Mouse (Mus musculus) heart, embryonic 16.5 days (tissue): Measurements from ENCODE around the gene Cbr2. TPM values are rescaled to one million over a fixed set of nuclear protein-coding genes. Genes with fewer than 3 reads are reported as not detected.

Experiments
- ATAC-seq: fragments of 200-750 bp; cut with Nextera tagmentation; replicated peaks from 2 replicates; pipeline ENCODE4 v1.8.0; 2017; ENCODE audit warnings: moderate number of reproducible peaks; ENCODE audit not compliant: insufficient read depth, low FRiP score; ENCODE audit errors: extremely low read depth
- H3K27ac ChIP-seq: fragments of 300-500 bp; sonication (generic); 2 replicates; pipeline ENCODE4 v1.5.1; 2014; ENCODE audit warnings: mild to moderate bottlenecking, low read length, control low read depth, moderate library complexity
- H3K27me3 ChIP-seq: fragments of 300-500 bp; sonication (generic); 2 replicates; pipeline ENCODE4 v1.6.1; 2014; ENCODE audit warnings: low read length, mixed read lengths; ENCODE audit not compliant: control insufficient read depth, insufficient read depth
- H3K36me3 ChIP-seq: fragments of 300-500 bp; sonication (generic); 2 replicates; pipeline ENCODE4 v1.6.1; 2014; ENCODE audit not compliant: control insufficient read depth, insufficient read depth
- H3K4me1 ChIP-seq: fragments of 300-500 bp; sonication (generic); 2 replicates; pipeline ENCODE4 v1.6.1; 2014; ENCODE audit warnings: low read length, mixed read lengths; ENCODE audit not compliant: control insufficient read depth, insufficient read depth
- H3K4me2 ChIP-seq: fragments of 300-500 bp; sonication (generic); 2 replicates; pipeline ENCODE4 v1.6.1; 2014; ENCODE audit warnings: low read depth, mild to moderate bottlenecking, control low read depth, low read length
- H3K4me3 ChIP-seq: fragments of 300-500 bp; sonication (generic); 2 replicates; pipeline ENCODE4 v1.5.1; 2014; ENCODE audit warnings: mild to moderate bottlenecking, control low read depth, low read length
- H3K9ac ChIP-seq: fragments of 300-500 bp; sonication (generic); 2 replicates; pipeline ENCODE4 v1.6.1; 2014; ENCODE audit warnings: low read length, control low read depth
- H3K9me3 ChIP-seq: fragments of 300-500 bp; sonication (generic); replicated peaks from 2 replicates; pipeline ENCODE4 v1.6.1; 2016; ENCODE audit warnings: low read length; ENCODE audit not compliant: control insufficient read depth
- WGBS: fragments of 180-500 bp; shearing (Covaris S2); extraction: QIAGEN DNeasy Blood & Tissue Kit; methylation state at CpG from one replicate; pipeline ENCODE4 v1.1.7; 2014; 5-methylcytosine and 5-hydroxymethylcytosine counted together
- polyA plus RNA-seq: library from polyadenylated mRNA; unstranded; fragments of >200 nt; fragmentation: Nextera tagmentation; extraction: Ambion mirVana; gene quantifications from 2 replicates; pipeline ENCODE4 v1.2.1, GENCODE M21; 2015

The Cbr2 gene
- polyA plus RNA-seq, 1 experiment from 2014 or later: 59.4 TPM

GRCm38 (mm10) chr11:120727169-120727527, 4.8 kb downstream of the Cbr2 start, which contains the start of gene Dcxr:
Gene Dcxr (minus strand): TSS chr11:120727281.
- under 1% methylated on average over 14 of the region's 14 CpGs for WGBS
- peaks cover 21% of the 10 kb centered on the region for H3K27me3 ChIP-seq
- peak; percentile 89 for ATAC-seq

GRCm38 (mm10) chr11:120726243-120727168, 5.4 kb downstream of the Cbr2 start:
- peak; percentile 19; the same call in 1 of the 2 replicates for ATAC-seq
- peak overlapping the region; percentile 73 for H3K9ac ChIP-seq
- peak overlapping the region; percentile 73 for H3K4me3 ChIP-seq
- peaks cover 22% of the 10 kb centered on the region for H3K27me3 ChIP-seq
- no peaks in the 10 kb centered on the region for H3K36me3 ChIP-seq
- no peak overlapping the region for H3K27ac ChIP-seq
- no peaks in the 10 kb centered on the region for H3K9me3 ChIP-seq
- peak overlapping the region; percentile 95 for H3K4me2 ChIP-seq
- WGBS: 23% methylated on average over 35 of the region's 36 CpGs
- H3K4me1 ChIP-seq: peaks cover 10% of the 10 kb centered on the region

More at GRCm38 (mm10) chr11:120727169-120727527, 4.8 kb downstream of the Cbr2 start, which contains the start of gene Dcxr:
- Histone ChIP-seq H3K4me1 (peaks cover 6% of the 10 kb centered on the region), H3K9ac (peak within 1 kb of the TSS; percentile 73), H3K9me3 (no peaks in the 10 kb centered on the region), H3K36me3 (no peaks in the 10 kb centered on the region), H3K27ac (no peak within 1 kb of the TSS), H3K4me2 (peak within 1 kb of the TSS; percentile 95), H3K4me3 (peak within 1 kb of the TSS; percentile 73)

- H3K36me3 ChIP-seq: peaks cover 6% of the 10 kb centered on the region; the same call in 1 of the 2 replicates
- 83% methylated on average over 7 of the region's 7 CpGs for WGBS
- no peak overlapping the region for H3K27ac ChIP-seq
- no peak overlapping the region for H3K4me2 ChIP-seq
- H3K4me3 ChIP-seq: no peak overlapping the region
- H3K9me3 ChIP-seq: no peaks in the 10 kb centered on the region
- H3K9ac ChIP-seq: no peak overlapping the region
- H3K4me1 ChIP-seq: peaks cover 18% of the 10 kb centered on the region
- peaks cover 30% of the 10 kb centered on the region for H3K27me3 ChIP-seq
- ATAC-seq: no peak
Observed at GRCm38 (mm10) chr11:120723509-120723908, 8.4 kb downstream of the Cbr2 start.

GRCm38 (mm10) chr11:120722761-120723382, 9.0 kb downstream of the Cbr2 start:
- WGBS: 86% methylated on average over 11 of the region's 11 CpGs
- no peaks in the 10 kb centered on the region for H3K9me3 ChIP-seq
- no peak overlapping the region for H3K27ac ChIP-seq
- no peak overlapping the region for H3K9ac ChIP-seq
- H3K4me1 ChIP-seq: peaks cover 18% of the 10 kb centered on the region
- no peak for ATAC-seq
- no peak overlapping the region for H3K4me2 ChIP-seq
- peaks cover 30% of the 10 kb centered on the region for H3K27me3 ChIP-seq
- H3K36me3 ChIP-seq: peaks cover 7% of the 10 kb centered on the region; the same call in 1 of the 2 replicates
- H3K4me3 ChIP-seq: no peak overlapping the region

GRCm38 (mm10) chr11:120722067-120722630, 9.8 kb downstream of the Cbr2 start:
- 21% methylated on average over 21 of the region's 21 CpGs for WGBS
- ATAC-seq: no peak
- H3K36me3 ChIP-seq: peaks cover 9% of the 10 kb centered on the region; the same call in 1 of the 2 replicates
- H3K4me3 ChIP-seq: peak overlapping the region; percentile 63
- H3K27ac ChIP-seq: no peak overlapping the region
- H3K9me3 ChIP-seq: no peaks in the 10 kb centered on the region
- H3K4me1 ChIP-seq: peaks cover 18% of the 10 kb centered on the region
- peaks cover 30% of the 10 kb centered on the region for H3K27me3 ChIP-seq
- H3K4me2 ChIP-seq: peak overlapping the region; percentile 97
- peak overlapping the region; percentile 53 for H3K9ac ChIP-seq

- Histone ChIP-seq H3K27ac (no peak within 1 kb of the TSS), H3K27me3 (peaks cover 30% of the 10 kb centered on the region), H3K4me3 (peak within 1 kb of the TSS; percentile 63), H3K9ac (peak within 1 kb of the TSS; percentile 53), H3K4me2 (peak within 1 kb of the TSS; percentile 97), H3K36me3 (peaks cover 9% of the 10 kb centered on the region; the same call in 1 of the 2 replicates), H3K4me1 (peaks cover 13% of the 10 kb centered on the region), H3K9me3 (no peaks in the 10 kb centered on the region)
- ATAC-seq: peak; percentile 70
- 1% methylated on average over 86 of the region's 90 CpGs for WGBS
Observed at GRCm38 (mm10) chr11:120721124-120722066, 10.5 kb downstream of the Cbr2 start, which contains the start of gene Rac3. Gene Rac3 (plus strand): TSS chr11:120721470.

GRCm38 (mm10) chr11:120720450-120720849, 11.5 kb downstream of the Cbr2 start:
- Histone ChIP-seq H3K27ac (no peak overlapping the region), H3K9ac (peak overlapping the region; percentile 53), H3K27me3 (peaks cover 23% of the 10 kb centered on the region), H3K4me3 (peak overlapping the region; percentile 63), H3K9me3 (no peaks in the 10 kb centered on the region), H3K4me1 (peaks cover 13% of the 10 kb centered on the region), H3K4me2 (peak overlapping the region; percentile 97), H3K36me3 (peaks cover 9% of the 10 kb centered on the region; the same call in 1 of the 2 replicates)
- WGBS: 9% methylated on average over 17 of the region's 17 CpGs
- ATAC-seq: 0 out of 2 replicates have a peak, but pooled peaks have one; percentile 4

- H3K27ac ChIP-seq: no peak overlapping the region
- peaks cover 9% of the 10 kb centered on the region; the same call in 1 of the 2 replicates for H3K36me3 ChIP-seq
- H3K4me1 ChIP-seq: peaks cover 13% of the 10 kb centered on the region
- H3K4me2 ChIP-seq: no peak overlapping the region
- WGBS: 90% methylated on average over 13 of the region's 13 CpGs
- no peaks in the 10 kb centered on the region for H3K9me3 ChIP-seq
- H3K4me3 ChIP-seq: no peak overlapping the region
- H3K27me3 ChIP-seq: peaks cover 23% of the 10 kb centered on the region
- H3K9ac ChIP-seq: no peak overlapping the region
- no peak for ATAC-seq
Observed at GRCm38 (mm10) chr11:120719841-120720376, 12.0 kb downstream of the Cbr2 start.
